Mouse (Mus musculus) ES-Bruce4 (cell line): ENCODE measurements at regions not wholly inside any gene's neighbourhood (a gene's known extent, or its start where the extent isn't known, plus 50 kb on each side); places are given as distances from the start of the nearest gene placed in this dataset.

Experiments
- CTCF ChIP-seq: IDR thresholded peaks from one replicate; pipeline ENCODE4 v1.8.1; 2011; ENCODE audit warnings: low read depth, low read length
- EP300 ChIP-seq: IDR thresholded peaks from 2 replicates; pipeline ENCODE4 v1.6.1; 2011; ENCODE audit warnings: low read depth, low read length; ENCODE audit not compliant: insufficient read depth

- TF ChIP-seq EP300 = no peak
- TF ChIP-seq CTCF = no peak
These were observed 167.1 kb downstream of the Inhbb start for GRCm38 (mm10) chr1:119254928-119255327.
